Mouse (Mus musculus): Measurements from ENCODE around the gene Ltb.

- TF ChIP-seq CTCF (IDR thresholded peaks at IDR 0.05) (no peak), POLR2A (IDR thresholded peaks at IDR 0.05; ENCODE audit: insufficient read depth, low read depth, low read length) (no peak)
Measured at GRCm38 (mm10) chr17:35210593-35210992, 16.4 kb downstream of the Ltb start.

All from heart, adult 2 months (tissue).